Mouse (Mus musculus) thymus, adult 2 months (tissue): ENCODE measurements around the gene Ap3d1. TPM values are rescaled to one million over a fixed set of nuclear protein-coding genes. Genes with fewer than 3 reads are reported as not detected.

Experiments used
- DNase-seq: peaks from one replicate; pipeline ENCODE4 v3.0.0; 2021
- H3K27ac ChIP-seq: fragments of 200-500 bp; 2 replicates; pipeline ENCODE4 v1.5.1; 2012; ENCODE audit warnings: low read length, control low read depth; ENCODE audit not compliant: control insufficient read depth, insufficient read depth
- H3K27me3 ChIP-seq: fragments of 200-500 bp; 2 replicates; pipeline ENCODE4 v1.6.1; 2012; ENCODE audit warnings: mild to moderate bottlenecking, low read length, moderate library complexity, mixed read lengths; ENCODE audit not compliant: control insufficient read depth, insufficient read depth
- H3K36me3 ChIP-seq: fragments of 200-500 bp; 2 replicates; pipeline ENCODE4 v1.6.1; 2012; ENCODE audit warnings: mild to moderate bottlenecking, low read length, moderate library complexity; ENCODE audit not compliant: control insufficient read depth, insufficient read depth
- H3K4me1 ChIP-seq: fragments of 200-500 bp; replicated peaks from 2 replicates; pipeline ENCODE4 v1.6.1; 2012; ENCODE audit warnings: low read length; ENCODE audit not compliant: control insufficient read depth, insufficient read depth
- H3K4me3 ChIP-seq: fragments of 200-500 bp; 2 replicates; pipeline ENCODE4 v1.5.1; 2012; ENCODE audit warnings: mild to moderate bottlenecking, low read length, control low read depth, moderate library complexity; ENCODE audit not compliant: control insufficient read depth, insufficient read depth
- CTCF ChIP-seq: fragments of 200-500 bp; IDR thresholded peaks from 2 replicates; pipeline ENCODE4 v1.5.1; 2012; ENCODE audit warnings: mild to moderate bottlenecking, control low read depth, low read length, moderate library complexity, borderline replicate concordance; ENCODE audit not compliant: control insufficient read depth, poor library complexity, insufficient read depth; ENCODE audit errors: extremely low read depth
- POLR2A ChIP-seq: fragments of 200-500 bp; IDR thresholded peaks from 2 replicates; pipeline ENCODE4 v1.6.1; 2012; ENCODE audit warnings: mild to moderate bottlenecking, low read length, control low read depth, moderate library complexity; ENCODE audit not compliant: control insufficient read depth, poor library complexity, insufficient read depth; ENCODE audit errors: extremely low read depth
- WGBS: fragments of 180-500 bp; shearing (Covaris S2); methylation state at CpG from one replicate; pipeline ENCODE4 v1.1.7; 2018; 5-methylcytosine and 5-hydroxymethylcytosine counted together
- polyA plus RNA-seq: library from polyadenylated mRNA; depleted of rRNA; stranded (reverse); fragments of >200 nt; gene quantifications from 2 replicates; pipeline ENCODE4 v1.2.3, GENCODE M21; 2012

The Ap3d1 gene
- polyA plus RNA-seq, 1 experiment: 195 TPM

DNA sequence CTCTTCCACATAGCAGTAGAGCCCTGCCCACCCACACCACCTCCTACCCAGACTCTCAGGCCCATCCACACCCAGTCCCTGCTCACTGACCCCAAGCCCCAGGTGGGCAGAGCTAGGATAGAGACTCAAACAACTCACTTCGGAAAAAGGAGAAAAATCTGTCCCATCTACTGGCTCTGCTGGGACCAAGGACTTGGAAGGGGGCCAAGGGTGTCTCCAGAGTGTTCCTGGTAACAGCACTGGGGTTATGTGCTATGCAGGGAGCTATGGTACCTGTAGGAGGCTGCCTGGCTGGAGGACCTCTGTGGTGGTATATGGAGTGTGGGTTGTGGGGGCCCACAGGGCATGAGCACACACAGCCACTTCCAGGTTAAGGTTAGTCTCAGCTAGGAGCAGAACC, 24.8 kb downstream of the Ap3d1 start:
- Histone ChIP-seq H3K27ac (no peak overlapping the region), H3K27me3 (no peaks in the 10 kb centered on the region), H3K4me1 (no peaks in the 10 kb centered on the region), H3K4me3 (no peak overlapping the region), H3K36me3 (peaks cover 93% of the 10 kb centered on the region)
- no peak for DNase-seq
- TF ChIP-seq CTCF (no peak), POLR2A (no peak)
- WGBS: 85% methylated on average over 1 of the region's 1 CpGs

DNA sequence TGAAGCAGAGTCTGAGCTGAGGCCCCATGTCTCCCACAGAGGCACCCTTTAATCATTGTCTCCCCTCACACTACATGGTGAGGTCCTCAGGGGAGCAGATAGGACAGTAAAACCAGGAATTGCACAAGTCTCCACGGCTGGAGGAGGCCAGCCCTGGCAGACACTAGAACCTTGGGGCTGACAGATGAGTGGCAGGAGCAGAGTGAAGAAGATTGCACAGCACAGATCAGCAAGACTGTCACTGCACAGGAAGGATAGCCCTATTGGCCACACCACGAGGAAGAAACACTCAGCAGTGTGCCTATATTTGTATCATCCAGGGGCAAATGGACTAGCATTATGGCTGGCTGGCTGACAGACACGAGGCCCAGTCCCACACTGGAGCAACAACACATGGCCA, 31.2 kb downstream of the Ap3d1 start:
- Histone ChIP-seq H3K4me3 (no peak overlapping the region), H3K27ac (no peak overlapping the region), H3K4me1 (no peaks in the 10 kb centered on the region), H3K36me3 (peaks cover 76% of the 10 kb centered on the region), H3K27me3 (no peaks in the 10 kb centered on the region)
- TF ChIP-seq POLR2A: no peak
- no peak for TF ChIP-seq CTCF
- WGBS: 63% methylated on average over 3 of the region's 3 CpGs
- DNase-seq: no peak

DNA sequence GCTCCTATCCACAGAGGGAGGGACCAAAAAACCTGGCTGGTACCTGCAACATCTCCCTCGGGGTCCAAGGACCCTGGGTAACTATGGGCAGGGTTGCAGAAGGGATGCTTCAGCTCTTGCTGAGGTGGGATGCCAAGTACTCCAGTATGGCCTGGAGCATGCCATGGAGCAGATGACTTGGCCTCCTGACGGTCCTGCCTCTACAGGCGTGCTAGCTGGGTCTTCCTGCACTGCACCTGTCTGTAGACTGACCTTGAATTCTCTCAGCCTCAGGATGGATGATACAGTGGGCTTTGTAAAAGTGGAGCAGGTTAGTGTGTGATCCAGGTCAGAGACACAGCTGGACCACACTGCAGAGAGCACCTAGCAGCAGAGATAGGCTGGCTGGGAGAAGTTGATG, 36.6 kb downstream of the Ap3d1 start:
- H3K27me3 ChIP-seq: no peaks in the 10 kb centered on the region
- H3K27ac ChIP-seq: no peak overlapping the region
- H3K36me3 ChIP-seq: peaks cover 35% of the 10 kb centered on the region
- DNase-seq: no peak
- WGBS: 96% methylated on average over 3 of the region's 3 CpGs
- H3K4me1 ChIP-seq: peaks cover 12% of the 10 kb centered on the region
- no peak overlapping the region for H3K4me3 ChIP-seq
- TF ChIP-seq POLR2A: no peak
- no peak for TF ChIP-seq CTCF

DNA sequence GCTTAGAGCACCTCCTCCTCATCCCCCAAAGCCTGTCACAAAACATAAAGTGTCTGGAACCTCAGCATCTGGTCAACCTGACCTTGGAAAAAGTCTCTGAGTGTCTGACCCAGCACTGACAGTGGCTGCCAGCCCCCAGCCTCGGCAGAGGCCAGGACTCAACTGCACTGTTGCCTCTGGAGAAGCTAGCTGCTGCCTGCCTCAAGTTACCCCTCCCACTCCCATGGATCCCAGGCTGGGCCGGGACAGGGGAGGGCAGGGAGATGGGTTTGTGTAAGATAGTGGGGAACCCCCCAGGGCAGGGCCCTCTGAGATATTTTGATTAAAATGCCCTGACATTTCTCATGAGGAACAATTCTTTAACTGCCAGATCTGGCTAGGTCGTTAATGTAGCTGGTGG, 37.0 kb downstream of the Ap3d1 start:
- 87% methylated on average over 3 of the region's 3 CpGs for WGBS
- no peak for TF ChIP-seq CTCF
- TF ChIP-seq POLR2A: no peak
- DNase-seq: no peak

DNA sequence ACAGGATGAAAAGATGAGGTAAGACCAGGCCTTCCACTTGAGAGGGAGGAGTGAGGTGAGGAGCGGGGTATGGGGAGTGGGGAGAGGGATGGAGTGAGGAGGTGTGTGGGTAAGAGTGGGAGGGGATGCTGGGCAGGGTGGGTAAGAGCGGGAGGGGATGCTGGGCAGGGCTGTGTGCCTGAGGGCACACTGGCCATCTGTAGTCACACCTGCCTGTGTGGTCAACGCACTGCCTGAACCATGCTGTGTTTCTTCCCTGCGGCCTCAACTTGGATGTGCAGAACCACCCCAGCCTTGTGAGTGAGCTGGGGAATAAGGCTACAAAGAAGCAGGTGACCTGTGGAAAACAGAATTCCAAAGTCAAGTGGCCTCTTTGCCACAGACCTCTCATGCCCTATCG, 37.6 kb downstream of the Ap3d1 start:
- H3K27ac ChIP-seq: no peak overlapping the region
- H3K4me3 ChIP-seq: no peak overlapping the region
- no peaks in the 10 kb centered on the region for H3K27me3 ChIP-seq
- WGBS: 100% methylated on average over 5 of the region's 5 CpGs
- H3K36me3 ChIP-seq: peaks cover 25% of the 10 kb centered on the region
- peaks cover 18% of the 10 kb centered on the region for H3K4me1 ChIP-seq
- DNase-seq: no peak
- TF ChIP-seq CTCF: no peak
- no peak for TF ChIP-seq POLR2A

More for the DNA sequence above, 37.0 kb downstream of the Ap3d1 start:
- Histone ChIP-seq H3K36me3 (peaks cover 31% of the 10 kb centered on the region), H3K27ac (no peak overlapping the region), H3K4me3 (no peak overlapping the region), H3K4me1 (peaks cover 14% of the 10 kb centered on the region), H3K27me3 (no peaks in the 10 kb centered on the region)

DNA sequence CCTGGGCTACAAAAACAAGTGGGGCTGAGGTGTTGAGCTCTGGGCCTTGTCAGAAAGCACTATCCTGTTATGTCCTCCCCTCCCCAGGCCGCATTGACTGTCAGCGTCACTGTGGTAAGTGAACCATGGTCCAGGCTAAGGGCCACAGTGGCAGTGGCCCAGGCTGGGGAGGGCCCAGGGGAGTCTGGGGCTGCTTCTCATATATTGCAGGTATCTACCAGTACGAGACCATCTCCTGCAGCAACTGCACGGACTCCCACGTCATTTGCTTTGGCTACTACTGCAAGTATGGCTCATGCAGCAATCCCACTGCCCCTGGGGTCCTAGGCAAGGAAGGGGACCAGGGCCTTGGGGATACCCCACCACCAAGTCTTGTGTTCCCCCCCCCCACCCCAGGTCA, 38.4 kb downstream of the Ap3d1 start:
- Histone ChIP-seq H3K36me3 (peaks cover 17% of the 10 kb centered on the region), H3K27me3 (no peaks in the 10 kb centered on the region), H3K4me3 (no peak overlapping the region), H3K27ac (no peak overlapping the region), H3K4me1 (peaks cover 23% of the 10 kb centered on the region)
- 94% methylated on average over 5 of the region's 5 CpGs for WGBS
- no peak for DNase-seq
- TF ChIP-seq CTCF (no peak), POLR2A (no peak)

DNA sequence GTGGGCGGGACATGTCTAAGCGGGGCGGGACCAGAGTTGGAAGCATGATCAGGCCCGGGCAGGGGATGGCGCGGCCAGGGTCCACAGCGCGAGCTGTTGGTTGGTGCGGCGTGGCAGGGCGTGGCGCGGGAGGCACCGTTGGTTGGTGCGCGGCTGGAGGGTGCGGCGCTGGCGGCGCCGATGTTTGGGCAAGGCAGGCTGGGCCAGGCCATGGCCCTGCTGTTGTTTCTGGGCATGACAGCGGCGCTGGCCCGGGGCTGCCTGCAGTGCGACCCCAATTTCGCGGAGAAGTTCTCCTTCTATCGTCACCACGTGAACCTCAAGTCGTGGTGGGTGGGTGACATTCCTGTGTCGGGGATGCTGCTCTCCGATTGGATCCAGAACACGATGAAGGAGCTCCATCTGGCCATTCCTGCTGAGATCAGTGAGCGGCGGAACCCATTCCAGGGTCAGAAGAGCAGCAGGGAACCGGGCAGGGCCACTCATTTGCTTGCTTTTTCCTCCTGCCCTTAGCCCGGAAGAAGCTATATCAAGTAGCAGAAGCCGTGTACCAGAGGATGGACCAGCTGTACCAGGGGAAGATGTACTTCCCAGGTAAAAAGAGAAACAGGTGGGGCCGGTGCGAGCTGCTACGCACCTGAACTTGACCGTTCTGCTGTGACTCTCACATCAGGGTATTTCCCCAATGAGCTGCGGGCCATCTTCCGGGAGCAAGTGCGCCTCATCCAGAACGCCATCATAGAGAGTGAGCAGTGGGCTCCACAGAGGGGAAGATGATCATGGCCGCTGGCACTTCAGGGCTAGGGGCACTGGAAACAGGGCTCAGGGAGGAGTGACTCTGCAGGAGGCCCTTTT, 39.3 kb downstream of the Ap3d1 start:
- WGBS: 2% methylated on average over 47 of the region's 47 CpGs
- no peaks in the 10 kb centered on the region for H3K27me3 ChIP-seq
- peak overlapping the region; percentile 68 for H3K4me3 ChIP-seq
- peaks cover 9% of the 10 kb centered on the region; the same call in 1 of the 2 replicates for H3K36me3 ChIP-seq
- TF ChIP-seq POLR2A: peak; percentile 35; the same call in 1 of the 2 replicates
- TF ChIP-seq CTCF: no peak
- peak; percentile 90 for DNase-seq
- H3K4me1 ChIP-seq: peaks cover 32% of the 10 kb centered on the region
- peak overlapping the region; percentile 41 for H3K27ac ChIP-seq
